Mouse (Mus musculus) testis, adult 2 months (tissue): Measurements from ENCODE around the gene Nhlrc3. TPM values are rescaled to one million over a fixed set of nuclear protein-coding genes. Genes with fewer than 3 reads are reported as not detected.

Experiments used
- H3K27ac ChIP-seq: fragments of 200-500 bp; 2 replicates; pipeline ENCODE4 v1.5.1; 2012; ENCODE audit warnings: low read depth, low read length; ENCODE audit not compliant: control insufficient read depth, insufficient read depth
- H3K27me3 ChIP-seq: fragments of 200-500 bp; 2 replicates; pipeline ENCODE4 v1.6.1; 2012; ENCODE audit warnings: mild to moderate bottlenecking, low read length, moderate library complexity; ENCODE audit not compliant: control insufficient read depth, insufficient read depth
- H3K36me3 ChIP-seq: fragments of 200-500 bp; 2 replicates; pipeline ENCODE4 v1.6.1; 2012; ENCODE audit warnings: mild to moderate bottlenecking, low read length; ENCODE audit not compliant: control insufficient read depth, insufficient read depth
- H3K4me1 ChIP-seq: fragments of 200-500 bp; 2 replicates; pipeline ENCODE4 v1.6.1; 2012; ENCODE audit warnings: low read length; ENCODE audit not compliant: control insufficient read depth, insufficient read depth
- H3K4me3 ChIP-seq: fragments of 200-500 bp; 2 replicates; pipeline ENCODE4 v1.5.1; 2012; ENCODE audit warnings: low read depth, mild to moderate bottlenecking, low read length, moderate library complexity, mixed read lengths; ENCODE audit not compliant: control insufficient read depth
- CTCF ChIP-seq: fragments of 200-500 bp; IDR thresholded peaks from 2 replicates; pipeline ENCODE4 v1.5.1; 2012; ENCODE audit warnings: low read depth, mild to moderate bottlenecking, inconsistent platforms, low read length, moderate library complexity; ENCODE audit not compliant: control insufficient read depth, insufficient read depth, insufficient replicate concordance
- POLR2A ChIP-seq: fragments of 200-500 bp; IDR thresholded peaks from 2 replicates; pipeline ENCODE4 v1.6.1; 2012; ENCODE audit warnings: low read depth, mild to moderate bottlenecking, inconsistent platforms, low read length, moderate library complexity; ENCODE audit not compliant: control insufficient read depth
- polyA plus RNA-seq: library from polyadenylated mRNA; depleted of rRNA; stranded (reverse); fragments of >200 nt; gene quantifications from 2 replicates; pipeline ENCODE4 v1.2.3, GENCODE M21; 2012

Nhlrc3 gene
- polyA plus RNA-seq, 1 experiment: 3.5 TPM

GRCm38 (mm10) chr3:53483414-53484059 is 20.4 kb upstream of the Nhlrc3 start:
- Histone ChIP-seq H3K4me3 (no peak overlapping the region), H3K4me1 (peaks cover 9% of the 10 kb centered on the region; the same call in 1 of the 2 replicates), H3K36me3 (no peaks in the 10 kb centered on the region), H3K27ac (no peak overlapping the region), H3K27me3 (no peaks in the 10 kb centered on the region)
- TF ChIP-seq POLR2A: no peak
- TF ChIP-seq CTCF: no peak

- Histone ChIP-seq H3K4me1 (peaks cover 12% of the 10 kb centered on the region; the same call in 1 of the 2 replicates), H3K36me3 (peaks cover 2% of the 10 kb centered on the region; the same call in 1 of the 2 replicates), H3K4me3 (peak overlapping the region; percentile 69), H3K27ac (no peak overlapping the region), H3K27me3 (no peaks in the 10 kb centered on the region)
- TF ChIP-seq CTCF (no peak), POLR2A (no peak)
Measured at GRCm38 (mm10) chr3:53478419-53479046, 15.4 kb upstream of the Nhlrc3 start.

GRCm38 (mm10) chr3:53477468-53477867 is 14.3 kb upstream of the Nhlrc3 start:
- no peak for TF ChIP-seq POLR2A
- no peak for TF ChIP-seq CTCF
- no peak overlapping the region for H3K4me3 ChIP-seq
- H3K4me1 ChIP-seq: peaks cover 12% of the 10 kb centered on the region; the same call in 1 of the 2 replicates
- H3K27me3 ChIP-seq: no peaks in the 10 kb centered on the region
- H3K27ac ChIP-seq: no peak overlapping the region
- H3K36me3 ChIP-seq: peaks cover 2% of the 10 kb centered on the region; the same call in 1 of the 2 replicates

GRCm38 (mm10) chr3:53475889-53476288 is 12.8 kb upstream of the Nhlrc3 start:
- no peaks in the 10 kb centered on the region for H3K27me3 ChIP-seq
- peaks cover 12% of the 10 kb centered on the region; the same call in 1 of the 2 replicates for H3K4me1 ChIP-seq
- TF ChIP-seq POLR2A: no peak
- TF ChIP-seq CTCF: peak; percentile 31; the same call in 1 of the 2 replicates
- H3K27ac ChIP-seq: no peak overlapping the region
- peaks cover 2% of the 10 kb centered on the region; the same call in 1 of the 2 replicates for H3K36me3 ChIP-seq
- H3K4me3 ChIP-seq: no peak overlapping the region

GRCm38 (mm10) chr3:53474179-53474578 is 11.0 kb upstream of the Nhlrc3 start:
- Histone ChIP-seq H3K4me1 (peaks cover 10% of the 10 kb centered on the region; the same call in 1 of the 2 replicates), H3K27me3 (no peaks in the 10 kb centered on the region), H3K36me3 (peaks cover 2% of the 10 kb centered on the region; the same call in 1 of the 2 replicates), H3K4me3 (no peak overlapping the region), H3K27ac (no peak overlapping the region)
- TF ChIP-seq POLR2A: no peak
- no peak for TF ChIP-seq CTCF

- H3K4me1 ChIP-seq: peaks cover 2% of the 10 kb centered on the region; the same call in 1 of the 2 replicates
- TF ChIP-seq CTCF (no peak), POLR2A (no peak)
- peaks cover 2% of the 10 kb centered on the region; the same call in 1 of the 2 replicates for H3K36me3 ChIP-seq
- no peaks in the 10 kb centered on the region for H3K27me3 ChIP-seq
- H3K4me3 ChIP-seq: no peak overlapping the region
- no peak overlapping the region for H3K27ac ChIP-seq
Measured at GRCm38 (mm10) chr3:53472061-53472460, 8.9 kb upstream of the Nhlrc3 start.

GRCm38 (mm10) chr3:53469650-53470049 is 6.5 kb upstream of the Nhlrc3 start:
- Histone ChIP-seq H3K36me3 (no peaks in the 10 kb centered on the region; the same call in 1 of the 2 replicates), H3K4me1 (peaks cover 6% of the 10 kb centered on the region), H3K27me3 (no peaks in the 10 kb centered on the region), H3K27ac (no peak overlapping the region), H3K4me3 (no peak overlapping the region)
- TF ChIP-seq CTCF (no peak), POLR2A (no peak)
